Mouse (Mus musculus): ENCODE measurements around the gene Lrtm1. TPM values are rescaled to one million over a fixed set of nuclear protein-coding genes. Genes with fewer than 3 reads are reported as not detected.

Lrtm1 gene
- polyA plus RNA-seq (2016; fragmentation: Nextera tagmentation; extraction: Ambion mirVana), result 0.79 and 1.1 TPM in 2 replicates

- peak; percentile 83 for ATAC-seq (ENCODE audit: low FRiP score, low read depth)
- H3K4me1 ChIP-seq, result peaks cover 22% of the 10 kb centered on the region; the same call in 1 of the 2 replicates
- no peak within 1 kb of the TSS for H3K9ac ChIP-seq (replicated peaks)
- no peaks in the 10 kb centered on the region for H3K36me3 ChIP-seq
- no peak within 1 kb of the TSS for H3K4me3 ChIP-seq
- WGBS, result 3% methylated on average over 5 of the region's 5 CpGs
- no peak within 1 kb of the TSS for H3K4me2 ChIP-seq (replicated peaks)
- H3K9me3 ChIP-seq, result no peaks in the 10 kb centered on the region
- H3K27me3 ChIP-seq, result peaks cover 4% of the 10 kb centered on the region; the same call in 1 of the 2 replicates
- H3K27ac ChIP-seq (replicated peaks), result peak within 1 kb of the TSS; percentile 52
Observed at GRCm38 (mm10) chr14:29017883-29018282, at the start of gene Lrtm1. Gene Lrtm1 (plus strand): TSS chr14:29018208.

- Histone ChIP-seq H3K36me3 (no peaks in the 10 kb centered on the region), H3K27me3 (no peaks in the 10 kb centered on the region), H3K27ac (replicated peaks) (no peak overlapping the region), H3K4me3 (no peak overlapping the region), H3K4me1 (peaks cover 7% of the 10 kb centered on the region), H3K4me2 (replicated peaks) (no peak overlapping the region), H3K9me3 (no peaks in the 10 kb centered on the region), H3K9ac (replicated peaks) (no peak overlapping the region)
- ATAC-seq (ENCODE audit: low FRiP score, low read depth), result no peak
- WGBS, result 92% methylated on average over 4 of the region's 4 CpGs
Observed at GRCm38 (mm10) chr14:28969247-28969646, 48.8 kb upstream of the Lrtm1 start.

- no peak overlapping the region for H3K27ac ChIP-seq (replicated peaks)
- H3K36me3 ChIP-seq, result no peaks in the 10 kb centered on the region
- H3K9ac ChIP-seq (replicated peaks), result no peak overlapping the region
- no peak overlapping the region for H3K4me2 ChIP-seq (replicated peaks)
- H3K27me3 ChIP-seq, result no peaks in the 10 kb centered on the region
- WGBS, result 26% methylated on average over 5 of the region's 5 CpGs
- H3K4me1 ChIP-seq, result peaks cover 4% of the 10 kb centered on the region; the same call in 1 of the 2 replicates
- no peak overlapping the region for H3K4me3 ChIP-seq
- H3K9me3 ChIP-seq, result no peaks in the 10 kb centered on the region
- ATAC-seq (ENCODE audit: low FRiP score, low read depth), result no peak
Observed at GRCm38 (mm10) chr14:28972620-28973019, 45.4 kb upstream of the Lrtm1 start.

GRCm38 (mm10) chr14:28979230-28979629 is 38.8 kb upstream of the Lrtm1 start:
- Histone ChIP-seq H3K9me3 (no peaks in the 10 kb centered on the region), H3K9ac (replicated peaks) (no peak overlapping the region), H3K36me3 (no peaks in the 10 kb centered on the region), H3K4me2 (replicated peaks) (no peak overlapping the region), H3K4me1 (0 out of 2 replicates have a peak, but pooled peaks cover 5% of the 10 kb centered on the region), H3K4me3 (no peak overlapping the region), H3K27ac (replicated peaks) (no peak overlapping the region), H3K27me3 (no peaks in the 10 kb centered on the region)
- ATAC-seq (ENCODE audit: low FRiP score, low read depth), result no peak
- WGBS, result 85% methylated on average over 2 of the region's 2 CpGs

- Histone ChIP-seq H3K9ac (replicated peaks) (no peak overlapping the region), H3K4me2 (replicated peaks) (no peak overlapping the region), H3K27me3 (no peaks in the 10 kb centered on the region), H3K36me3 (no peaks in the 10 kb centered on the region), H3K9me3 (no peaks in the 10 kb centered on the region), H3K4me1 (0 out of 2 replicates have a peak, but pooled peaks cover 5% of the 10 kb centered on the region), H3K27ac (replicated peaks) (no peak overlapping the region), H3K4me3 (no peak overlapping the region)
- WGBS, result 26% methylated on average over 3 of the region's 3 CpGs
- no peak for ATAC-seq (ENCODE audit: low FRiP score, low read depth)
Observed at GRCm38 (mm10) chr14:28980482-28980881, 37.5 kb upstream of the Lrtm1 start.

- no peak overlapping the region for H3K4me2 ChIP-seq (replicated peaks)
- no peak for ATAC-seq (ENCODE audit: low FRiP score, low read depth)
- no peak overlapping the region for H3K4me3 ChIP-seq
- H3K27me3 ChIP-seq, result no peaks in the 10 kb centered on the region
- 84% methylated on average over 2 of the region's 2 CpGs for WGBS
- H3K36me3 ChIP-seq, result no peaks in the 10 kb centered on the region
- H3K9ac ChIP-seq (replicated peaks), result no peak overlapping the region
- no peak overlapping the region for H3K27ac ChIP-seq (replicated peaks)
- no peaks in the 10 kb centered on the region for H3K9me3 ChIP-seq
- H3K4me1 ChIP-seq, result 0 out of 2 replicates have a peak, but pooled peaks cover 5% of the 10 kb centered on the region
Observed at GRCm38 (mm10) chr14:28984276-28984675, 33.7 kb upstream of the Lrtm1 start.

- Histone ChIP-seq H3K27me3 (no peaks in the 10 kb centered on the region), H3K9me3 (no peaks in the 10 kb centered on the region), H3K4me2 (replicated peaks) (no peak overlapping the region), H3K27ac (replicated peaks) (no peak overlapping the region), H3K9ac (replicated peaks) (no peak overlapping the region), H3K36me3 (no peaks in the 10 kb centered on the region), H3K4me3 (no peak overlapping the region), H3K4me1 (no peaks in the 10 kb centered on the region)
- WGBS, result 90% methylated on average over 7 of the region's 7 CpGs
- ATAC-seq (ENCODE audit: low FRiP score, low read depth), result no peak
Observed at GRCm38 (mm10) chr14:28988211-28988900, 29.7 kb upstream of the Lrtm1 start.

GRCm38 (mm10) chr14:28996569-28996968 is 21.4 kb upstream of the Lrtm1 start:
- Histone ChIP-seq H3K4me2 (replicated peaks) (no peak overlapping the region), H3K27ac (replicated peaks) (no peak overlapping the region), H3K9me3 (no peaks in the 10 kb centered on the region), H3K36me3 (no peaks in the 10 kb centered on the region), H3K4me3 (no peak overlapping the region), H3K4me1 (no peaks in the 10 kb centered on the region), H3K9ac (replicated peaks) (no peak overlapping the region), H3K27me3 (no peaks in the 10 kb centered on the region)
- 99% methylated on average over 3 of the region's 3 CpGs for WGBS
- ATAC-seq (ENCODE audit: low FRiP score, low read depth), result no peak

GRCm38 (mm10) chr14:29005228-29005840 is 12.7 kb upstream of the Lrtm1 start:
- Histone ChIP-seq H3K9me3 (no peaks in the 10 kb centered on the region), H3K27me3 (no peaks in the 10 kb centered on the region), H3K27ac (replicated peaks) (no peak overlapping the region), H3K4me3 (no peak overlapping the region), H3K36me3 (no peaks in the 10 kb centered on the region), H3K9ac (replicated peaks) (no peak overlapping the region), H3K4me2 (replicated peaks) (no peak overlapping the region), H3K4me1 (peaks cover 2% of the 10 kb centered on the region)
- 83% methylated on average over 5 of the region's 5 CpGs for WGBS
- no peak for ATAC-seq (ENCODE audit: low FRiP score, low read depth)

GRCm38 (mm10) chr14:29009644-29010043 is 8.4 kb upstream of the Lrtm1 start:
- no peaks in the 10 kb centered on the region for H3K9me3 ChIP-seq
- H3K4me3 ChIP-seq, result no peak overlapping the region
- no peak for ATAC-seq (ENCODE audit: low FRiP score, low read depth)
- no peak overlapping the region for H3K4me2 ChIP-seq (replicated peaks)
- no peak overlapping the region for H3K27ac ChIP-seq (replicated peaks)
- H3K36me3 ChIP-seq, result no peaks in the 10 kb centered on the region
- H3K27me3 ChIP-seq, result no peaks in the 10 kb centered on the region
- 93% methylated on average over 4 of the region's 4 CpGs for WGBS
- peaks cover 6% of the 10 kb centered on the region for H3K4me1 ChIP-seq
- H3K9ac ChIP-seq (replicated peaks), result no peak overlapping the region

GRCm38 (mm10) chr14:29013161-29013560 is 4.8 kb upstream of the Lrtm1 start:
- H3K9me3 ChIP-seq, result no peaks in the 10 kb centered on the region
- no peak for ATAC-seq (ENCODE audit: low FRiP score, low read depth)
- H3K4me3 ChIP-seq, result no peak overlapping the region
- H3K27ac ChIP-seq (replicated peaks), result no peak overlapping the region
- H3K36me3 ChIP-seq, result no peaks in the 10 kb centered on the region
- H3K27me3 ChIP-seq, result no peaks in the 10 kb centered on the region
- peaks cover 28% of the 10 kb centered on the region for H3K4me1 ChIP-seq
- WGBS, result 90% methylated on average over 3 of the region's 3 CpGs
- no peak overlapping the region for H3K4me2 ChIP-seq (replicated peaks)
- H3K9ac ChIP-seq (replicated peaks), result no peak overlapping the region

GRCm38 (mm10) chr14:29014680-29015079 is 3.3 kb upstream of the Lrtm1 start:
- H3K27ac ChIP-seq (replicated peaks), result no peak overlapping the region
- H3K36me3 ChIP-seq, result no peaks in the 10 kb centered on the region
- ATAC-seq (ENCODE audit: low FRiP score, low read depth), result no peak
- no peak overlapping the region for H3K4me3 ChIP-seq
- no peaks in the 10 kb centered on the region for H3K27me3 ChIP-seq
- H3K4me2 ChIP-seq (replicated peaks), result no peak overlapping the region
- WGBS, result 82% methylated on average over 2 of the region's 2 CpGs
- H3K9ac ChIP-seq (replicated peaks), result no peak overlapping the region
- peaks cover 28% of the 10 kb centered on the region for H3K4me1 ChIP-seq
- no peaks in the 10 kb centered on the region for H3K9me3 ChIP-seq

Measured in midbrain, embryonic 12.5 days (tissue).